Mouse (Mus musculus): ENCODE measurements around the gene Haus8. TPM values are rescaled to one million over a fixed set of nuclear protein-coding genes. Genes with fewer than 3 reads are reported as not detected.

Haus8 gene
- polyA plus RNA-seq (2014; fragmentation: Illumina TruSeq; extraction: RNeasy Lipid Tissue Mini Kit (QIAGEN cat#74804)): 5.0 TPM

DNA sequence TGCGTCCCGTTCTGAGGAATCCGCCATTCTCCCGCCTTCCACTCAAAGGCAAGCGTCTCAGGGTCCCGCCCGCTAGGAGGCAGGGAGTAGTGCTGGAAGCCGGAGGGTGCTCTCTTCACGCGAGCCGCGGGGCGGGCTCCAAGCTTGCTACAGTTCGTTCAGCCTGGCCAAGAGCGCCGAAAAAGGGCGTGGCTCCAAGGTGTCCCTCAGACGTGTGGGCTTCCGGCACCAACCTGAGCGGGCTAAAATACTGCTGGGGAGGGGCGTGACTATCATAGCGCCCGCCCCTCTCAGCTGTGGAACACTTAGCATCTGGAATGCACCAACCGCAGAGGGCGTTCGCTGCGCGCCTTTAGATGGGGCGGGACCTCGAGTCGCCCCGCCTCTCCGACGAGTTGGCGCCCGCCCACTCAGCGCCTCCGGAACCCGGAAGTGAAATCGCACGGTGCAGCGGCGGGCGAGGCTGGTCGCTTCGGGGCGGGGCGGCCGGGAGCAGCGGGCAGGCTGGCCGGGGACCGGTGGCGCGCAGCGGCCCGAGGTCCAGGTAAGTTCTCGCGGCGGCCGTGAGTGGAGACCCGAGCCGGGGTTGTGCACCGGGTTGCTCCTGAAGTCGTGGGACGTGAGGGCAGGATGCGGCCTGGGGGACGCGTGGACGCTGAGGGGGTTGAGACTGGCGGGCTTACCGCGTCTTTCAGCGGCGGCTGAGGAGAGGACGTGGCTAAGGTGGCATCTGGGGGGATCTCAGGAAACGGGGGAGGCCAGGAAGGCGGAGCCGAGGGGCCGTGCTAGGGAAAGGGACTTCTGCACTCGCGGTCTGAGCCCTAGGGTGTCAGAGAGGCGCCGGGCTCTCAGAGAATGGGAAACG is at the start of gene Haus8, which contains the start of gene Myo9b:
TSS of gene Haus8 (minus strand) at position 649 of the 865 bp plus-strand sequence.
TSS of gene Myo9b (plus strand) at position 429 of the 865 bp plus-strand sequence.

Other genes with a start within 250 kb of the Haus8 start
- 2.3 TPM for gene Myo9b, start 220 bp downstream of the Haus8 start, polyA plus RNA-seq (2014; fragmentation: Illumina TruSeq; extraction: RNeasy Lipid Tissue Mini Kit (QIAGEN cat#74804))
- gene Use1, start 93.9 kb upstream of the Haus8 start, polyA plus RNA-seq (2014; fragmentation: Illumina TruSeq; extraction: RNeasy Lipid Tissue Mini Kit (QIAGEN cat#74804)): 1.5 TPM
- gene Ocel1, start 98.4 kb upstream of the Haus8 start, polyA plus RNA-seq (2014; fragmentation: Illumina TruSeq; extraction: RNeasy Lipid Tissue Mini Kit (QIAGEN cat#74804)): 1.2 TPM
- gene Nr2f6, start 109.0 kb upstream of the Haus8 start, polyA plus RNA-seq (2014; fragmentation: Illumina TruSeq; extraction: RNeasy Lipid Tissue Mini Kit (QIAGEN cat#74804)): 1.3 TPM
- 0.31 TPM for gene Ushbp1, start 122.9 kb upstream of the Haus8 start, polyA plus RNA-seq (2014; fragmentation: Illumina TruSeq; extraction: RNeasy Lipid Tissue Mini Kit (QIAGEN cat#74804))
- 8.6 TPM for gene Babam1, start 123.9 kb upstream of the Haus8 start, polyA plus RNA-seq (2014; fragmentation: Illumina TruSeq; extraction: RNeasy Lipid Tissue Mini Kit (QIAGEN cat#74804))
- 0.54 TPM for gene Ankle1, start 133.1 kb upstream of the Haus8 start, polyA plus RNA-seq (2014; fragmentation: Illumina TruSeq; extraction: RNeasy Lipid Tissue Mini Kit (QIAGEN cat#74804))
- gene Abhd8, start 190.7 kb upstream of the Haus8 start, polyA plus RNA-seq (2014; fragmentation: Illumina TruSeq; extraction: RNeasy Lipid Tissue Mini Kit (QIAGEN cat#74804)): 0.68 TPM
- gene Mrpl34, start 192.0 kb upstream of the Haus8 start, polyA plus RNA-seq (2014; fragmentation: Illumina TruSeq; extraction: RNeasy Lipid Tissue Mini Kit (QIAGEN cat#74804)): 9.7 TPM
- gene Dda1, start 196.3 kb upstream of the Haus8 start, polyA plus RNA-seq (2014; fragmentation: Illumina TruSeq; extraction: RNeasy Lipid Tissue Mini Kit (QIAGEN cat#74804)): 3.4 TPM
- gene Ano8, start 213.0 kb upstream of the Haus8 start, polyA plus RNA-seq (2014; fragmentation: Illumina TruSeq; extraction: RNeasy Lipid Tissue Mini Kit (QIAGEN cat#74804)): 1.00 TPM
- 1.3 TPM for gene Gtpbp3, start 215.2 kb upstream of the Haus8 start, polyA plus RNA-seq (2014; fragmentation: Illumina TruSeq; extraction: RNeasy Lipid Tissue Mini Kit (QIAGEN cat#74804))
- 0.46 TPM for gene Plvap, start 238.8 kb upstream of the Haus8 start, polyA plus RNA-seq (2014; fragmentation: Illumina TruSeq; extraction: RNeasy Lipid Tissue Mini Kit (QIAGEN cat#74804))

Measured in ovary, adult 10 weeks (tissue).